8 mouse cellular contexts compared by ENCODE assay signal in genomic region chr5:144767911-144768841, GRCm38 (mm10). TPM values are rescaled to one million over a fixed set of nuclear protein-coding genes. Genes with fewer than 3 reads are reported as not detected.
DNase-seq lines count a peak whose midpoint lies in the region; ATAC-seq and TF ChIP-seq lines count a peak whose summit lies in the region.

No protein-coding gene starts in this region.

- peak overlapping the region; percentile 24; the same call in 1 of the 2 replicates for H3K4me2 ChIP-seq in CH12.LX (ENCODE audit: insufficient read depth, low read depth, poor library complexity, severe bottlenecking)
- peak overlapping the region; percentile 76 for H3K4me2 ChIP-seq in forebrain, embryonic 12.5 days
- H3K4me2 ChIP-seq in liver, postnatal 0 days (ENCODE audit: low read depth, low read length) = peak overlapping the region; percentile 89
- H3K4me2 ChIP-seq in neural tube, embryonic 14.5 days (ENCODE audit: low read depth, low read length) = peak overlapping the region; percentile 65

- ATAC-seq in forebrain, embryonic 12.5 days (ENCODE audit: low FRiP score) = peak; percentile 91
- ATAC-seq in liver, postnatal 0 days = peak; percentile 89
- ATAC-seq in neural tube, embryonic 14.5 days (ENCODE audit: low read depth) = peak; percentile 89

- no peak for TF ChIP-seq EP300 in CH12.LX (IDR thresholded peaks at IDR 0.05; ENCODE audit: low read length)
- TF ChIP-seq EP300 in liver, postnatal 0 days (IDR thresholded peaks at IDR 0.05; ENCODE audit: low read depth) = no peak

- TF ChIP-seq POLR2A in CH12.LX (IDR thresholded peaks at IDR 0.05; ENCODE audit: low read depth, low read length) = peak; percentile 79

- peak overlapping the region; percentile 82 for H3K9ac ChIP-seq in CH12.LX (ENCODE audit: insufficient read depth, low read depth)
- H3K9ac ChIP-seq in forebrain, embryonic 12.5 days = peak overlapping the region; percentile 89
- peak overlapping the region; percentile 93 for H3K9ac ChIP-seq in liver, postnatal 0 days (replicated peaks)
- peak overlapping the region; percentile 94 for H3K9ac ChIP-seq in neural tube, embryonic 14.5 days (replicated peaks; ENCODE audit: low read depth, low read length)

- peaks cover 5 to 35% of the 10 kb centered on the region in 2 experiments; a peak in 3 of 4 replicates for H3K4me1 ChIP-seq in CH12.LX (ENCODE audit: control insufficient read depth in 1 of 2, insufficient read depth in 2 of 2)
- H3K4me1 ChIP-seq in forebrain, embryonic 12.5 days = peaks cover 13% of the 10 kb centered on the region
- peaks cover 16% of the 10 kb centered on the region for H3K4me1 ChIP-seq in liver, postnatal 0 days (ENCODE audit: insufficient read depth)
- peaks cover 7% of the 10 kb centered on the region for H3K4me1 ChIP-seq in neural tube, embryonic 14.5 days (ENCODE audit: control insufficient read depth, insufficient read depth, low read length)

- peaks cover 11% of the 10 kb centered on the region for H3K27me3 ChIP-seq in CH12.LX (replicated peaks)
- H3K27me3 ChIP-seq in forebrain, embryonic 12.5 days = no peaks in the 10 kb centered on the region
- H3K27me3 ChIP-seq in liver, postnatal 0 days (ENCODE audit: insufficient read depth, low read length) = no peaks in the 10 kb centered on the region
- H3K27me3 ChIP-seq in neural tube, embryonic 14.5 days (ENCODE audit: control insufficient read depth, insufficient read depth, low read length) = no peaks in the 10 kb centered on the region

- peak; percentile 78 for DNase-seq in CH12.LX (ENCODE audit: extremely low read depth)
- peak; percentile 69 for DNase-seq in c-Kit-positive CD71-positive TER-119-negative erythroid progenitor cells, embryonic 14.5 days (ENCODE audit: low read depth)
- DNase-seq in heart, postnatal 10 days = peak; percentile 92 to 94
- DNase-seq in large intestine, adult 2 months (ENCODE audit: low read depth, low spot score) = peak; percentile 54
- peak; percentile 92 for DNase-seq in liver, postnatal 0 days
- DNase-seq in testis, postnatal 10 days (ENCODE audit: low spot score) = peak; percentile 93

- peak in 1 of 2 experiments; percentile 72; a peak in 2 of 4 replicates for TF ChIP-seq CTCF in CH12.LX (conservative IDR thresholded peaks at IDR 0.05 in 1 of 2, IDR thresholded peaks at IDR 0.05 in 1 of 2; ENCODE audit: low read depth in 2 of 2, low read length in 2 of 2)
- TF ChIP-seq CTCF in liver, postnatal 0 days (IDR thresholded peaks at IDR 0.05; ENCODE audit: low read depth) = peak; percentile 97

- dilution Hi-C loops in CH12.LX (cut with MboI; ENCODE audit: extremely low pct_ligation_motif_present, extremely low pct_unique_long_range_greater_than_20kb, low sequenced_read_pairs) = no loop called here

- H3K79me2 ChIP-seq in CH12.LX (replicated peaks; ENCODE audit: control insufficient read depth, extremely low read depth, insufficient read depth, poor library complexity, severe bottlenecking) = peaks cover 21% of the 10 kb centered on the region

- no peak for TF ChIP-seq RAD21 in CH12.LX (IDR thresholded peaks at IDR 0.05; ENCODE audit: low read depth, low read length)

- WGBS in forebrain, embryonic 12.5 days = under 1% methylated on average over 90 of the region's 92 CpGs
- WGBS in large intestine, adult 2 months = under 1% methylated on average over 92 of the region's 92 CpGs
- 1% methylated on average over 80 of the region's 92 CpGs for WGBS in liver, postnatal 0 days (ENCODE audit: insufficient replicate concordance)
- WGBS in neural tube, embryonic 14.5 days = under 1% methylated on average over 91 of the region's 92 CpGs

- peak overlapping the region; percentile 77 for H3K27ac ChIP-seq in CH12.LX (ENCODE audit: insufficient read depth, low read depth)
- H3K27ac ChIP-seq in forebrain, embryonic 12.5 days = peak overlapping the region; percentile 96
- H3K27ac ChIP-seq in liver, postnatal 0 days (ENCODE audit: low read depth) = peak overlapping the region; percentile 96
- peak overlapping the region; percentile 97 for H3K27ac ChIP-seq in neural tube, embryonic 14.5 days (ENCODE audit: low read depth, low read length)

- intact Hi-C loops in heart, postnatal 10 days (cut with DNase I) = no loop called here

- peak overlapping the region; percentile 95 to 97 (median 96) for H3K4me3 ChIP-seq in CH12.LX (replicated peaks in 1 of 3; ENCODE audit: low read depth in 2 of 3, low read length in 2 of 3, poor library complexity in 1 of 3)
- peak overlapping the region; percentile 88 for H3K4me3 ChIP-seq in forebrain, embryonic 12.5 days (replicated peaks)
- H3K4me3 ChIP-seq in liver, postnatal 0 days (ENCODE audit: low read depth, low read length) = peak overlapping the region; percentile 88
- peak overlapping the region; percentile 83 for H3K4me3 ChIP-seq in neural tube, embryonic 14.5 days (ENCODE audit: low read depth, low read length)

- no peaks in the 10 kb centered on the region for H3K9me3 ChIP-seq in CH12.LX (replicated peaks; ENCODE audit: low read length)
- no peaks in the 10 kb centered on the region for H3K9me3 ChIP-seq in forebrain, embryonic 12.5 days
- H3K9me3 ChIP-seq in liver, postnatal 0 days (ENCODE audit: low read length) = no peaks in the 10 kb centered on the region
- no peaks in the 10 kb centered on the region for H3K9me3 ChIP-seq in neural tube, embryonic 14.5 days (ENCODE audit: control insufficient read depth, low read length)

- in situ Hi-C loops in CH12.LX (cut with MboI; ENCODE audit: low pct_ligation_motif_present, low pct_unique_long_range_greater_than_20kb, low sequenced_read_pairs) = no loop called here

- peaks cover 14 to 28% of the 10 kb centered on the region in 2 experiments for H3K36me3 ChIP-seq in CH12.LX (replicated peaks in 1 of 2; ENCODE audit: control insufficient read depth in 1 of 2, insufficient read depth in 1 of 2, low read length in 1 of 2)
- H3K36me3 ChIP-seq in forebrain, embryonic 12.5 days (replicated peaks) = peaks cover 22% of the 10 kb centered on the region
- peaks cover 9% of the 10 kb centered on the region for H3K36me3 ChIP-seq in liver, postnatal 0 days (replicated peaks; ENCODE audit: insufficient read depth, low read length)
- H3K36me3 ChIP-seq in neural tube, embryonic 14.5 days (ENCODE audit: control insufficient read depth, insufficient read depth, low read length) = peaks cover 5% of the 10 kb centered on the region; the same call in 1 of the 2 replicates

TF ChIP-seq in CH12.LX, 34 proteins besides CTCF, POLR2A, EP300 and RAD21 (continues in another document):
- TF ChIP-seq HCFC1 (IDR thresholded peaks at IDR 0.05; ENCODE audit: low read depth, low read length) = peak; percentile 79
- peak; percentile 65; the same call in 1 of the 2 replicates for TF ChIP-seq ZMIZ1 (IDR thresholded peaks at IDR 0.05; ENCODE audit: low read depth, low read length)
- 0 out of 2 replicates have a peak, but pooled peaks have one; percentile 42 for TF ChIP-seq POLR2AphosphoS2 (IDR thresholded peaks at IDR 0.05; ENCODE audit: low read depth, low read length)
- no peak; the same call in 1 of the 2 replicates for TF ChIP-seq GABPA (IDR thresholded peaks at IDR 0.05; ENCODE audit: insufficient replicate concordance, low read depth, low read length)
- peak; percentile 54; the same call in 1 of the 2 replicates for TF ChIP-seq MXI1 (IDR thresholded peaks at IDR 0.05; ENCODE audit: low read depth, low read length)
- TF ChIP-seq MAX (IDR thresholded peaks at IDR 0.05; ENCODE audit: low read length) = no peak; the same call in 1 of the 2 replicates
- no peak for TF ChIP-seq USF2 (conservative IDR thresholded peaks at IDR 0.05; ENCODE audit: low read depth, low read length)
- no peak for TF ChIP-seq ETS1 (conservative IDR thresholded peaks at IDR 0.05; ENCODE audit: low read depth, low read length)
- TF ChIP-seq MAFK (IDR thresholded peaks at IDR 0.05; ENCODE audit: insufficient replicate concordance, low read length) = no peak
- TF ChIP-seq IRF4 (IDR thresholded peaks at IDR 0.05; ENCODE audit: low read depth, low read length) = 0 out of 2 replicates have a peak, but pooled peaks have one; percentile 12
- TF ChIP-seq ELF1 (IDR thresholded peaks at IDR 0.05; ENCODE audit: low read depth, low read length) = peak; percentile 12; the same call in 1 of the 2 replicates
- peak; percentile 38; the same call in 1 of the 2 replicates for TF ChIP-seq TCF12 (IDR thresholded peaks at IDR 0.05; ENCODE audit: low read depth, low read length)
- no peak for TF ChIP-seq ZC3H11A (IDR thresholded peaks at IDR 0.05; ENCODE audit: low read depth, low read length)
- TF ChIP-seq NELFE (IDR thresholded peaks at IDR 0.05; ENCODE audit: low read depth, low read length) = peak; percentile 78
- TF ChIP-seq MEF2A (IDR thresholded peaks at IDR 0.05; ENCODE audit: borderline replicate concordance, low read depth, low read length) = no peak
- TF ChIP-seq ZNF384 (IDR thresholded peaks at IDR 0.05; ENCODE audit: low read depth, low read length) = no peak
- TF ChIP-seq NRF1 (IDR thresholded peaks at IDR 0.05; ENCODE audit: low read depth, low read length) = peak; percentile 37; the same call in 1 of the 2 replicates
- no peak for TF ChIP-seq JUN (IDR thresholded peaks at IDR 0.05; ENCODE audit: insufficient read depth, low read depth, low read length)
- no peak for TF ChIP-seq USF1 (IDR thresholded peaks at IDR 0.05; ENCODE audit: low read depth, low read length)
- no peak for TF ChIP-seq UBTF (IDR thresholded peaks at IDR 0.05; ENCODE audit: low read depth, low read length)

RNA-seq across cellular contexts. Expression of gene Trrap, which starts 0.6 kb away (rescaled TPM):
- 55.0 and 55.4 TPM in 2 replicates for total RNA-seq in CH12.LX (2012; rRNA removed)
- total RNA-seq in CH12.LX (2014; rRNA removed) = 15.3 and 18.2 TPM in 2 replicates
- polyA plus RNA-seq in CH12.LX (2012; ENCODE audit: insufficient read length, low read depth) = 69.7 and 77.0 TPM in 2 replicates
- polyA plus RNA-seq in forebrain, embryonic 12.5 days (2016; fragmentation: Nextera tagmentation; extraction: Ambion mirVana) = 100 and 107 TPM in 2 replicates
- total RNA-seq in heart, postnatal 10 days (2021) = 10 to 100 TPM; 68.1 to 68.3 TPM
- 55.6 and 62.4 TPM in 2 replicates for polyA plus RNA-seq in large intestine, adult 2 months (2012; rRNA removed)
- 11.7 and 12.3 TPM in 2 replicates for polyA plus RNA-seq in liver, postnatal 0 days (2015; fragmentation: Nextera tagmentation; extraction: Ambion mirVana)
- 92.0 and 102 TPM in 2 replicates for polyA plus RNA-seq in neural tube, embryonic 14.5 days (2014; fragmentation: Nextera tagmentation; extraction: Ambion mirVana)

RNA-seq across cellular contexts. Expression of gene Tmem130, which starts 6.6 kb away (rescaled TPM):
- total RNA-seq in CH12.LX (2012; rRNA removed) (not detected in 2 replicates), CH12.LX (2014; rRNA removed) (not detected in 2 replicates)
- polyA plus RNA-seq in CH12.LX (2012; ENCODE audit: insufficient read length, low read depth) = 0.20 TPM in 1 of 2 replicates, not detected in the other
- 48.1 and 56.0 TPM in 2 replicates for polyA plus RNA-seq in forebrain, embryonic 12.5 days (2016; fragmentation: Nextera tagmentation; extraction: Ambion mirVana)
- total RNA-seq in heart, postnatal 10 days (2021) = under 1 TPM; 0.22 to 0.60 TPM
- 1.2 and 1.5 TPM in 2 replicates for polyA plus RNA-seq in large intestine, adult 2 months (2012; rRNA removed)
- 0.09 and 0.12 TPM in 2 replicates for polyA plus RNA-seq in liver, postnatal 0 days (2015; fragmentation: Nextera tagmentation; extraction: Ambion mirVana)
- polyA plus RNA-seq in neural tube, embryonic 14.5 days (2014; fragmentation: Nextera tagmentation; extraction: Ambion mirVana) = 310 and 384 TPM in 2 replicates

Comparison
In these comparisons a context has a peak if more than half of its experiments do, and no peak if none do; other contexts are left out.
1. Peak in every context shown above with its lines: DNase-seq, ATAC-seq, H3K4me3 ChIP-seq and H3K27ac ChIP-seq.
2. H3K4me2 ChIP-seq: peak in every context shown above with its lines; median percentile 89 in liver, postnatal 0 days; 76 in forebrain, embryonic 12.5 days; 65 in neural tube, embryonic 14.5 days; 24 in CH12.LX.
3. RNA of gene Tmem130, which starts 6.6 kb away (polyA plus RNA-seq): 310 to 384 TPM in neural tube, embryonic 14.5 days and 48.1 to 56.0 TPM in forebrain, embryonic 12.5 days; 1.2 to 1.5 TPM in large intestine, adult 2 months, 0.09 to 0.12 TPM in liver, postnatal 0 days and 0.20 TPM in CH12.LX; every median in the first group is over 10 times any median in the second.